Mouse (Mus musculus) neural tube, embryonic 11.5 days (tissue): Measurements from ENCODE around the gene Tpm1. TPM values are rescaled to one million over a fixed set of nuclear protein-coding genes. Genes with fewer than 3 reads are reported as not detected.

Experiments
- ATAC-seq: fragments of 200-750 bp; cut with Nextera tagmentation; 2 replicates; pipeline ENCODE4 v1.8.0; 2017; ENCODE audit warnings: moderate number of reproducible peaks, mild to moderate bottlenecking, moderate TSS enrichment, moderate library complexity; ENCODE audit not compliant: insufficient read depth, low FRiP score, low TSS enrichment
- DNase-seq: peaks from one replicate; pipeline ENCODE4 v3.0.0-alpha.2; 2015; ENCODE audit warnings: low spot score
- H3K27ac ChIP-seq: fragments of 300-500 bp; sonication (generic); 2 replicates; pipeline ENCODE4 v1.5.1; 2014; ENCODE audit warnings: low read depth, mild to moderate bottlenecking, low read length
- H3K27me3 ChIP-seq: fragments of 300-500 bp; sonication (generic); 2 replicates; pipeline ENCODE4 v1.6.1; 2014; ENCODE audit warnings: mild to moderate bottlenecking, low read length, mixed read lengths; ENCODE audit not compliant: control insufficient read depth, insufficient read depth
- H3K36me3 ChIP-seq: fragments of 300-500 bp; sonication (generic); 2 replicates; pipeline ENCODE4 v1.6.1; 2014; ENCODE audit warnings: mild to moderate bottlenecking, low read length, moderate library complexity, mixed read lengths; ENCODE audit not compliant: control insufficient read depth, insufficient read depth
- H3K4me1 ChIP-seq: fragments of 300-500 bp; sonication (generic); 2 replicates; pipeline ENCODE4 v1.6.1; 2014; ENCODE audit warnings: low read length, mixed read lengths; ENCODE audit not compliant: control insufficient read depth, insufficient read depth
- H3K4me2 ChIP-seq: fragments of 300-500 bp; sonication (generic); 2 replicates; pipeline ENCODE4 v1.6.1; 2014; ENCODE audit warnings: low read depth, mild to moderate bottlenecking, moderate library complexity
- H3K4me3 ChIP-seq: fragments of 300-500 bp; sonication (generic); 2 replicates; pipeline ENCODE4 v1.5.1; 2014; ENCODE audit warnings: low read depth, low read length
- H3K9ac ChIP-seq: fragments of 300-500 bp; sonication (generic); 2 replicates; pipeline ENCODE4 v1.6.1; 2014; ENCODE audit warnings: mild to moderate bottlenecking, low read length
- H3K9me3 ChIP-seq: fragments of 300-500 bp; sonication (generic); 2 replicates; pipeline ENCODE4 v1.6.1; 2016; ENCODE audit warnings: low read length; ENCODE audit not compliant: control insufficient read depth
- WGBS: fragments of 180-500 bp; shearing (Covaris S2); extraction: QIAGEN DNeasy Blood & Tissue Kit; methylation state at CpG from one replicate; pipeline ENCODE4 v1.1.7; 2014; 5-methylcytosine and 5-hydroxymethylcytosine counted together
- polyA plus RNA-seq: library from polyadenylated mRNA; unstranded; fragments of >200 nt; fragmentation: Nextera tagmentation; extraction: Ambion mirVana; gene quantifications from 2 replicates; pipeline ENCODE4 v1.2.1, GENCODE M21; 2014

The Tpm1 gene
- polyA plus RNA-seq, 1 experiment from 2014 or later, result 364 TPM

DNA sequence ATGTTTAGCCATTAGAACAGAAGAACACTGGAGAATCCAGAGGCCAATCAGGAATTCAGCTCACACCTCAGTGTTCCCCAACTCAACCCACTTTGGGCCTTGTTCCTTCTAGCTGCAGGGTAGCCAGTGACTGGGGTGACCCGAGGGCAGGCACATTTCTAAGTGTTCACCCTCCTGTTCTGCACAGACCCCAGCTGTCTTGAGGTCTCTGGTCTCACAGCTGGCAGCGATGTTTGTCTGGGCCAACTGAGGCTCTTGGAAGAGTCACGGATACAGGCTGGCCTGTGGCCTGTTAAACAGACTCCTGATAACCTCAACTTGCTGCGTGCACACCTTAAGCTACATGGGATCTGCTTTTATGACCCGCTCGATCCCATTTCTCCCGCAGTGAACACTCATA lies 23.1 kb downstream of the Tpm1 start:
- ATAC-seq, result no peak
- H3K4me2 ChIP-seq, result no peak overlapping the region
- DNase-seq, result no peak
- 93% methylated on average over 7 of the region's 7 CpGs for WGBS
- H3K9ac ChIP-seq, result no peak overlapping the region
- H3K9me3 ChIP-seq, result no peaks in the 10 kb centered on the region
- peaks cover 15% of the 10 kb centered on the region for H3K36me3 ChIP-seq
- H3K27ac ChIP-seq, result no peak overlapping the region
- H3K27me3 ChIP-seq, result no peaks in the 10 kb centered on the region
- H3K4me3 ChIP-seq, result no peak overlapping the region
- H3K4me1 ChIP-seq, result no peaks in the 10 kb centered on the region

DNA sequence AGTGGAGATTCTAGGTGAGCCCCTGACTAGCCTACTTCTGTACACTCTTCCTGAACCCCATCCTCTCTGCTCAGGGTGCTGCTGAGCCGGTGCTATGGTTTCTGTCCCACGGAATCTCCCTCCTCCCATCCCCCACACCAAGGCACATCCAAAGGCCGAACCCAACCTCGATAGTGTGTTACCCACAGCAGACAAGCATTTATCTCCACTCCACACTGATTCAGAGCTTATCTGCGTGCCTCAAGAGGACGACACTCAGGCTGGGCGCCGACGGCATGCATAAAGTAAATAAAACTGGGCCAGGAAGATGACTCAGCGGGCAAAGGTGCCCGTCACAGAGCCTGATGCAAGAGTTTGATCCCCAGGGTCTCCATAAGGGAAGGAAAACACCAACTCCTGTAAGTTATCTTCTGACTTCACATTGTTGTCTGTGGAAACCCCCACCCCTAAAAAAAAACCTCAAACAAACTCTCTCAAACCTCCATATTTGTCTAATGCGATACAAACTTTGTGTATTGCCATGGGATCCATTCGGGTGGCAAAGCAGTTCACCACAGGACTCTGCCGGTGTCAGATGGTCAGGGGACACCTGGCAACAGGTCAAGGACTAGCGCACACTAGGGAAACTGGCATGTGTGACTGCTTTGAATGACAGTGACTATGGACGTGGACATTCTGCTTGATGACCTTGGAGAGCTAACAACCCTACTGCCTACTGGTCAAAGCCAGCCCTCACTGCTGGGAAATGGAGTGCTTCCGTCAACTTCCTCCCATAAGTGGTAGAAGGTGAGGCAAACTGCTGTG lies 24.1 kb downstream of the Tpm1 start:
- Histone ChIP-seq H3K4me1 (no peaks in the 10 kb centered on the region), H3K4me2 (no peak overlapping the region), H3K9me3 (no peaks in the 10 kb centered on the region), H3K9ac (no peak overlapping the region), H3K27me3 (no peaks in the 10 kb centered on the region), H3K27ac (no peak overlapping the region), H3K4me3 (no peak overlapping the region), H3K36me3 (peaks cover 11% of the 10 kb centered on the region)
- ATAC-seq (no peak), DNase-seq (no peak)
- 91% methylated on average over 17 of the region's 17 CpGs for WGBS

GRCm38 (mm10) chr9:67023371-67023770 lies 25.8 kb downstream of the Tpm1 start:
- Histone ChIP-seq H3K4me1 (no peaks in the 10 kb centered on the region), H3K36me3 (peaks cover 11% of the 10 kb centered on the region), H3K27me3 (no peaks in the 10 kb centered on the region), H3K4me2 (no peak overlapping the region), H3K4me3 (no peak overlapping the region), H3K9ac (no peak overlapping the region), H3K27ac (no peak overlapping the region), H3K9me3 (no peaks in the 10 kb centered on the region)
- ATAC-seq (no peak), DNase-seq (no peak)
- WGBS, result 97% methylated on average over 9 of the region's 9 CpGs

DNA sequence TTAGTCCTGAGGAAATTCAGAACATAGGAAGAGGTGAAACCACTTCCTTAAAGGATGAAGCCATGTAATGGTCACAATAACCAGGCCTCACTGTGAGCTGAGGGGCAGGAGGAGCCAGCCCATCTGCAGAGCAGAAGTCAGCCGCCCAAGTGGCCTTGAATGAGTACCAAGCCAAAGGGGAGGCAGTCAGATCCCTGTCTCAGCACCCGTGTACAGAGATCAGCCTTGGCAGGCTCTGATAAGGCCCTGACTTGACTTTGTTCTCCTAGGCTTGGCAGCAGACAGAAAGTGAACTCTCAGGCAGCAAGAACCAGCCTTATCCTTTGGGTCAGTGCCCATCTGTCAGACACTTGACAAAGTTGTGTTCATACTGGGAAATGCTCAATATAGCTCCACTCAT lies 29.1 kb downstream of the Tpm1 start:
- Histone ChIP-seq H3K36me3 (peaks cover 8% of the 10 kb centered on the region), H3K27me3 (no peaks in the 10 kb centered on the region), H3K4me2 (no peak overlapping the region), H3K9ac (no peak overlapping the region), H3K9me3 (no peaks in the 10 kb centered on the region), H3K4me1 (no peaks in the 10 kb centered on the region), H3K4me3 (no peak overlapping the region), H3K27ac (no peak overlapping the region)
- WGBS, result 69% methylated on average over 2 of the region's 2 CpGs
- DNase-seq (no peak), ATAC-seq (no peak)

- Histone ChIP-seq H3K9me3 (no peaks in the 10 kb centered on the region), H3K27ac (no peak overlapping the region), H3K4me3 (no peak overlapping the region), H3K4me2 (no peak overlapping the region), H3K27me3 (no peaks in the 10 kb centered on the region), H3K9ac (no peak overlapping the region), H3K36me3 (no peaks in the 10 kb centered on the region), H3K4me1 (0 out of 2 replicates have a peak, but pooled peaks cover 3% of the 10 kb centered on the region)
- no peak for ATAC-seq
- WGBS, result 82% methylated on average over 2 of the region's 2 CpGs
- no peak for DNase-seq
Measured at GRCm38 (mm10) chr9:67013501-67013900, 35.7 kb downstream of the Tpm1 start.

- Histone ChIP-seq H3K4me2 (no peak overlapping the region), H3K27ac (no peak overlapping the region), H3K9me3 (no peaks in the 10 kb centered on the region), H3K36me3 (no peaks in the 10 kb centered on the region), H3K4me3 (no peak overlapping the region), H3K4me1 (0 out of 2 replicates have a peak, but pooled peaks cover 3% of the 10 kb centered on the region), H3K27me3 (no peaks in the 10 kb centered on the region), H3K9ac (no peak overlapping the region)
- ATAC-seq (no peak), DNase-seq (no peak)
- 46% methylated on average over 3 of the region's 3 CpGs for WGBS
Measured at GRCm38 (mm10) chr9:67012470-67012869, 36.7 kb downstream of the Tpm1 start.

DNA sequence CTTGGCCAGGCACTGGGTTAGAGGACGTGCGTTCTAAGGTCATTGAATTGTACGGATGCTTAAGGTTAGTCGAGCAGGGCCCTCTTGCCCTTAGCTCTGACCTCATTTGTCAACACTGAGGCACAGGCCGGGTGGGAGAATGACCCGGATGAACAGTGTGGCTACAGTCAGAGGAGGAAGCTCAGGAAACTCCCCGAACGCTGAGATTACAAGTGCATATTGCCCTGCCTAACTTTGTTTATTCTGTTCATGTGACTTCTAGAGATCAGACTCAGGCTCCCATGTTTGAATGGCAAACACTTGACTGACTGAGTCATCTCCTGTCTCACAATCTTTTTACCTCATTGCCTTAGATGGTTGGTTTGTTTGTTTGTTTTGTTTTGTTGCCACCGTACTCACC lies 37.7 kb downstream of the Tpm1 start:
- H3K4me1 ChIP-seq, result 0 out of 2 replicates have a peak, but pooled peaks cover 3% of the 10 kb centered on the region
- no peaks in the 10 kb centered on the region for H3K9me3 ChIP-seq
- 81% methylated on average over 9 of the region's 9 CpGs for WGBS
- DNase-seq (no peak), ATAC-seq (no peak)
- H3K27ac ChIP-seq, result no peak overlapping the region
- H3K9ac ChIP-seq, result no peak overlapping the region
- no peak overlapping the region for H3K4me2 ChIP-seq
- H3K4me3 ChIP-seq, result no peak overlapping the region
- H3K36me3 ChIP-seq, result no peaks in the 10 kb centered on the region
- H3K27me3 ChIP-seq, result no peaks in the 10 kb centered on the region

DNA sequence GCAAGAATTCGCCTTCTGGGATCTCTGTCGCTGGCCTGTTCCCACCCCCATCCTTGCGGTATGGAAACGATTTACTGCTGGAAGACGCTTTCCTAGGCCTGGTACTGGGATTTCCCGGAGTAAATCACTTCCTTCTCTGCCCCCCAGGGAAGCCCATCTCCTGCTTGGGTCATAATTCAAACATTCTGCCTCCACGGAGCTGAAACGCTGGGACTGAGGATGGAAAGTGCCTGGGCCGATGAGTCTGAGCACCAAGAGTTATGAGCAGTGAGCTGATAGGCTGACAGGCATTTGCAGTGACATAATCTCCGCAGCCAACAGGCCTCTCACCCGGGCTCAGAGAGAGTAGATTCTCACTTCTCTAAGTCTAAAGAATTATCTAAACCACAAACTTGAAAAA lies 40.4 kb downstream of the Tpm1 start:
- H3K4me3 ChIP-seq, result no peak overlapping the region
- DNase-seq (no peak), ATAC-seq (no peak)
- 24% methylated on average over 11 of the region's 11 CpGs for whole genome bisulfite sequencing
- no peak overlapping the region for H3K9ac ChIP-seq
- no peaks in the 10 kb centered on the region for H3K27me3 ChIP-seq
- no peaks in the 10 kb centered on the region for H3K9me3 ChIP-seq
- no peak overlapping the region for H3K27ac ChIP-seq
- peaks cover 7% of the 10 kb centered on the region; the same call in 1 of the 2 replicates for H3K4me1 ChIP-seq
- H3K36me3 ChIP-seq, result no peaks in the 10 kb centered on the region
- no peak overlapping the region for H3K4me2 ChIP-seq

DNA sequence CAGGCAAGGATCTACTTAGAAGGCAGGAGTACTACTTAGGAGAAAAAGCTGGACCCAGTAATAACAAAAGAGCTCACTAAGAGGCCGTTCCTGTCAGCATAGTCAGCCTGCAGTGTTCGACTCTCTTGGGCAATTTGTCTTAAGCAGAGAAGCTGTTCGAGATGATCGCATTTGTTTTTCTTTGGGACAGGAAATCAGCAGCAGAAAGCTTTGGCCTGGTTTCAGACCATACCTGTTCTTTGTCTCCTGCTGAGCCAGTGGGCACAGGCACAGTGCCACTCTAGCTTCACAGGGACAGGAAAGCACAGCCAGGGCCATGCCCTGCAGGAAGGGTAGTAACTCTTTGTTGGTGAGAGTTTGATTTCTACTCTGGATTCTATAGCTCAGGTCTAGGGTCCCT lies 42.8 kb downstream of the Tpm1 start:
- 72% methylated on average over 4 of the region's 4 CpGs for WGBS
- Histone ChIP-seq H3K9ac (no peak overlapping the region), H3K4me3 (no peak overlapping the region), H3K36me3 (no peaks in the 10 kb centered on the region), H3K27me3 (no peaks in the 10 kb centered on the region), H3K27ac (no peak overlapping the region), H3K9me3 (no peaks in the 10 kb centered on the region), H3K4me2 (no peak overlapping the region), H3K4me1 (peaks cover 7% of the 10 kb centered on the region; the same call in 1 of the 2 replicates)
- DNase-seq, result no peak
- ATAC-seq, result no peak
